Mouse (Mus musculus): ENCODE results near the gene Eppin. TPM values are rescaled to one million over a fixed set of nuclear protein-coding genes. Genes with fewer than 3 reads are reported as not detected.

Eppin gene
- total RNA-seq, 2 experiments from 2014 or later, result not detected

DNA sequence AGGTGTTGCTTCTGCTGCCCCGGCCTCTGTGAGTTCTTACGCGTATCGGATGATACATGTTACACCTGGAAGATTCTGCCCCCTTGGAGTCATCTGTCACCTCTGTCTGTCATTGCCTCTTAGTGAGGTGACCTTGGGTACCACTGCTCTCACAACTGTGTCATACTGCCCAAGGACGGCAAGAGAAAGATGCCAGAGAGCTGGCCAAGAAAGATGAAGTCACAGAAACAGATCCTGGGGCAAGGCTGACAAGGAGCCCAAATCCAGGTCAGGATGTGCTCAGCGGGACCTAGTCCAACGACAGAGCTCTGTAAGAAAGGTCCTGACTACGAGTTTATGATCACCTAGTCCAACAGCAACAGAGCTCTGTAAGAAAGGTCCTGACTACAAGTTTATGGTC, 33.3 kb downstream of the Eppin start:
- no peak for DNase-seq (ENCODE audit: low spot score)

- no peak for DNase-seq (ENCODE audit: low spot score)
These were observed 34.3 kb downstream of the Eppin start for GRCm38 (mm10) chr2:164558991-164559645.

GRCm38 (mm10) chr2:164558426-164558825, 35.0 kb downstream of the Eppin start:
- DNase-seq (ENCODE audit: low spot score), result no peak

- DNase-seq (ENCODE audit: low spot score), result no peak
These were observed 41.9 kb downstream of the Eppin start for GRCm38 (mm10) chr2:164551502-164551901.

DNA sequence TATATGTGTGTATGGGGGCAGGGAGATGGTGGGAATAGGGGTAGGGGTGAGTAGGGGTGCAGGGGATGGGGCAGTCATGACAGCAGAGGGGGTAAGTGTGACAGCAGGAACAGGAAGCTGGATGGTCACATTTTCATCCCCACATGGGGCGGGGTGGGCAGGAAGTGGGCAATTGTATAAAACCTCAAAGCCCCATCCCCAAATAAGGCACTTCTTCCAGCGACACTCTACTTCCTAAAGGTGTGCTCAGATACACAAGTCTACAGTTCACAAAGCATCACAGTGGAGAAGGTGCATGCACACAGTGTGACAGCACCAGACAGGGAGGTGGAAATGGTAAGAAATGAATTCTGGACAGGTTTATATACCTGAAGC, 42.5 kb downstream of the Eppin start:
- DNase-seq (ENCODE audit: low spot score), result no peak

GRCm38 (mm10) chr2:164549963-164550894, 43.2 kb downstream of the Eppin start:
- no peak for DNase-seq (ENCODE audit: low spot score)

GRCm38 (mm10) chr2:164549338-164549737, 44.1 kb downstream of the Eppin start:
- no peak for DNase-seq (ENCODE audit: low spot score)

GRCm38 (mm10) chr2:164544454-164545097, 48.8 kb downstream of the Eppin start:
- DNase-seq (ENCODE audit: low spot score), result no peak

DNA sequence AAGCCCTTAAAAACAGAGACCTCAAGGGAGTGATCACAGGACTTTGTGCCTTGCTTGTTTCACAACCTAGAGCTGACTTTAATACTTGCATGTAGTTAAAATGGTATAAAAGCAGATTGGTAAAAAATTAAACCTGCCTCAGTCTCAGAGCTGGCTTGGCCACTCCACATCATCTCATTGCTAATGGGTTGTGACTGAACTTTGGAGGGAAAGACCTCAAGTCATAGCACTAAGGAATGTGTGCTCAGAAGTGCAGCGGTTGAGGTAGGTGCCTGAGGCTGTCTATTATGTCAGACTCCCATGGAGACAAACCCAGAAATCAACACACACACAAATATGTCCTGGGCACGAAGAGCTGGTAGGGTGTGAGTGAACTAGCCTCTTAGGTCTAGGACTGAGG, 49.6 kb downstream of the Eppin start:
- DNase-seq (ENCODE audit: low spot score), result no peak

GRCm38 (mm10) chr2:164542598-164542997, 50.8 kb downstream of the Eppin start:
- no peak for DNase-seq (ENCODE audit: low spot score)

DNA sequence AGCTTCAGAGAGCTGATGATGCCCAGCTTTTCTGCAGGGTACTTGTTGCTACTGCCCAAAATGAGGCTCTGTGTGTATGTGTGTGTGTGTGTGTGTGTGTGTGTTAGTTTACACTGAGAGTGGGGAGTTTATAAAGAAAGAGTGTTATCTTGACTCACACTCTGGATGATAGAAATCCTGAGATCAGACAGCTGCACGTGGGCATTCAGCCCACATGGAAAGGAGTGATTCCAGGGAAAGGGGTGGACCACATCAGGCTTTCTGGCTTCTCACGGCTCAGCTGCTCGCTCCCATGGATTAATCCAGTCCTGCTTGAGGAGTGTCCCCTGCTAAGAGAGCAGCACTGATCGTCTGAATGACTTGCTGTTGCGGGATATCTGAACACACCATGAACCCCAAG, 51.3 kb downstream of the Eppin start:
- DNase-seq (ENCODE audit: low spot score), result no peak

DNA sequence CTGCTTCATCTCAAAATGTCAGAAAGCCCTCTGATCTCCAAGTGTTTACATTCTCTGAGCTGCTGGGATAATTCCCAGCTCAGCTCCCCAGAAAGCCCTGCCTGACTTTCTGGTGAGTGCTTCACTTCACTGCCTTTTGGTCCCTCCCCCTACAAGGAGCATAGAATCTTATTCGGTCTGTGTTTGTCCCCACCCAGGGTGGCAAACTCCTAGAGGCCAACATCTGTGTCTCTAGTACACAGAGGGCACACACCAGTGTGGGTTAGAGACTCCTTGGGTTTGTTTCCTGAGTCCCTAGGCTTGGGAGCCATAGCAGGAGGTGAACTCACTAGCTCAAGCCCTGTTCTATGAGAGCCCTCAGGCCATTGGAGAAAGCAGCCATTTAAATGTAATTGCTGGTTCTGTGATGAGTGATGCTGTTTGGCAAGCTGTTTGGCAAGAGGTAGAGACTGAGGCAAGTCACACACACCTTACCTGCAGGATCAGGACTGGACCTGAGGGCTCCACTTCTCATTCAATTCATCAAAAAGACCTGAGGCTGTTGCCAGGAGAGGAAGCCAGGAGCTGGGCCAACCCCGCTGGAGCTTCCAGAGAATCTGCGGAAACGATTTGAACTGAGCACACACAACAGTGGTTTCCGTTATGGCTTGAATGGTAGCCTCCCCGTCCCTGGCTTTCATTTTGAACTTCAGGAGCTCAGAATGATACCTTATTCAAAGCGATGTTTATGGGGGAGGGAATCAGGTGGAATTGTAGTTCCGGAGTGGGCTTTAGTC, 52.6 kb downstream of the Eppin start:
- no peak for DNase-seq (ENCODE audit: low spot score)

Other genes with a start within 250 kb of the Eppin start
- under 1 TPM in 1 of 2 experiments, not detected in 1; 0.73 TPM for gene Slpi, start 204.5 kb downstream of the Eppin start, total RNA-seq (2021)
- gene Rbpjl, start 190.5 kb downstream of the Eppin start, total RNA-seq (2021), result not detected
- under 1 TPM; 0.59 to 0.78 TPM for gene Matn4, start 188.4 kb downstream of the Eppin start, total RNA-seq (2021)
- 10 to 100 TPM; 62.6 to 77.3 TPM for gene Sdc4, start 149.7 kb downstream of the Eppin start, total RNA-seq (2021)
- 10 to 100 TPM; 26.0 to 26.2 TPM for gene Sys1, start 136.6 kb downstream of the Eppin start, total RNA-seq (2021)
- 1 to 10 TPM; 3.8 to 6.5 TPM for gene Gm20458, start 132.6 kb downstream of the Eppin start, total RNA-seq (2021)
- gene Trp53tg5, start 119.9 kb downstream of the Eppin start, total RNA-seq (2021), result not detected
- 10 to 100 TPM; 22.8 to 24.5 TPM for gene Dbndd2, start 107.5 kb downstream of the Eppin start, total RNA-seq (2021)
- 10 to 100 TPM; 31.4 to 32.6 TPM for gene Pigt, start 96.1 kb downstream of the Eppin start, total RNA-seq (2021)
- gene Wfdc2, start 31.2 kb downstream of the Eppin start, total RNA-seq (2021), result not detected
- gene Spint3, start 20.1 kb downstream of the Eppin start, total RNA-seq (2021), result not detected
- not detected for gene Wfdc6a, start 8.1 kb downstream of the Eppin start, total RNA-seq (2021)
- gene Wfdc6b, start 19.9 kb upstream of the Eppin start, total RNA-seq (2021), result not detected
- gene Wfdc8, start 20.0 kb upstream of the Eppin start, total RNA-seq (2021), result not detected
- not detected for gene Wfdc16, start 45.2 kb upstream of the Eppin start, total RNA-seq (2021)
- not detected for gene Wfdc10, start 62.5 kb upstream of the Eppin start, total RNA-seq (2021)
- gene Wfdc9, start 63.0 kb upstream of the Eppin start, total RNA-seq (2021), result not detected
- not detected for gene Wfdc11, start 80.5 kb upstream of the Eppin start, total RNA-seq (2021)
- not detected for gene Wfdc13, start 91.5 kb upstream of the Eppin start, total RNA-seq (2021)
- not detected for gene Spint4, start 104.9 kb upstream of the Eppin start, total RNA-seq (2021)
- gene Spint5, start 121.7 kb upstream of the Eppin start, total RNA-seq (2021), result not detected
- not detected for gene Wfdc3, start 152.3 kb upstream of the Eppin start, total RNA-seq (2021)
- 10 to 100 TPM; 15.7 to 20.7 TPM for gene Dnttip1, start 152.4 kb upstream of the Eppin start, total RNA-seq (2021)
- under 1 TPM; 0.41 to 0.50 TPM for gene Ube2c, start 176.3 kb upstream of the Eppin start, total RNA-seq (2021)
- gene Tnnc2, start 186.4 kb upstream of the Eppin start, total RNA-seq (2021), result over 10,000 TPM; 18,106 to 19,583 TPM
- gene Snx21, start 192.2 kb upstream of the Eppin start, total RNA-seq (2021), result 10 to 100 TPM; 20.0 to 24.3 TPM
- 1 to 10 TPM; 8.0 to 8.2 TPM for gene Acot8, start 211.3 kb upstream of the Eppin start, total RNA-seq (2021)
- gene Zswim3, start 211.5 kb upstream of the Eppin start, total RNA-seq (2021), result 1 to 10 TPM; 1.5 TPM
- gene Zswim1, start 229.1 kb upstream of the Eppin start, total RNA-seq (2021), result 1 to 10 TPM; 5.6 to 5.8 TPM
- not detected for gene Spata25, start 234.9 kb upstream of the Eppin start, total RNA-seq (2021)
- gene Ctsa, start 239.3 kb upstream of the Eppin start, total RNA-seq (2021), result 10 to 100 TPM; 51.3 to 55.9 TPM
- 10 to 100 TPM; 37.2 to 41.0 TPM for gene Neurl2, start 239.9 kb upstream of the Eppin start, total RNA-seq (2021)